Mouse (Mus musculus) liver, postnatal 0 days (tissue): Measurements from ENCODE around the gene Gamt.

Experiments used
- CTCF ChIP-seq: sonication (generic); IDR thresholded peaks from 2 replicates; pipeline ENCODE4 v1.5.1; 2016; ENCODE audit warnings: antibody characterized with exemption, low read depth
- EP300 ChIP-seq: IDR thresholded peaks from 2 replicates; pipeline ENCODE4 v1.6.1; 2016; ENCODE audit warnings: antibody characterized with exemption, low read depth, mild to moderate bottlenecking

DNA sequence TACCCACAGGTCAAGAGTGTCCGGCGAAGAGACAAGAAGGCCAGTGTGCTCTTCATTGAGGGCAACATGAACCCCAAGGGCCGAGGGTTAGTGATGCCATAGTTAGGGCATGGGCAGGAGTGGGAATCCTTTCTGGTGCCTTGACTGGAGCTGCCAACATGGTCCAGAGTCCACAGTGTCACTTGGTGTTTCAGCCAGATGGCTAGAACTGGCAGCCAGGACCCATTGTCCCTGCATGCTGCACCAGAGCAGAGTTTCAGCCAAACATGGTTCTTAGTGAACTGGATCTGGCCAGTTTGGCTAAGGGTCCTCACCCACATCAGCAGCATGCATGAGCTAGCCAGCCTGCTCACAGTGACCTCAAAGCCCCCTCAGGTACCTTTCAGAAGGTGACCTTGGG is 22.5 kb downstream of the Gamt start:
- TF ChIP-seq CTCF = no peak
- no peak for TF ChIP-seq EP300
